Mouse (Mus musculus): ENCODE data around the gene Pde4b. TPM values are rescaled to one million over a fixed set of nuclear protein-coding genes. Genes with fewer than 3 reads are reported as not detected.

The Pde4b gene
- polyA plus RNA-seq, 1 experiment from 2014 or later = 9.9 TPM

GRCm38 (mm10) chr4:102104534-102105014 lies 17.2 kb downstream of the Pde4b start:
- ATAC-seq (ENCODE audit: low FRiP score, low read depth) = no peak
- Histone ChIP-seq H3K36me3 (no peaks in the 10 kb centered on the region), H3K27ac (replicated peaks) (no peak overlapping the region), H3K9ac (replicated peaks) (no peak overlapping the region), H3K4me1 (no peaks in the 10 kb centered on the region), H3K9me3 (no peaks in the 10 kb centered on the region), H3K27me3 (no peaks in the 10 kb centered on the region), H3K4me2 (replicated peaks) (no peak overlapping the region), H3K4me3 (no peak overlapping the region)
- WGBS = 86% methylated on average over 2 of the region's 2 CpGs

GRCm38 (mm10) chr4:102106771-102107170 lies 19.4 kb downstream of the Pde4b start:
- H3K27ac ChIP-seq (replicated peaks) = no peak overlapping the region
- H3K9me3 ChIP-seq = no peaks in the 10 kb centered on the region
- no peak overlapping the region for H3K4me2 ChIP-seq (replicated peaks)
- 86% methylated on average over 6 of the region's 6 CpGs for WGBS
- no peak overlapping the region for H3K9ac ChIP-seq (replicated peaks)
- no peak for ATAC-seq (ENCODE audit: low FRiP score, low read depth)
- no peak overlapping the region for H3K4me3 ChIP-seq
- no peaks in the 10 kb centered on the region for H3K36me3 ChIP-seq
- H3K4me1 ChIP-seq = no peaks in the 10 kb centered on the region
- no peaks in the 10 kb centered on the region for H3K27me3 ChIP-seq

GRCm38 (mm10) chr4:102119454-102119853 lies 32.1 kb downstream of the Pde4b start:
- H3K4me3 ChIP-seq = no peak overlapping the region
- H3K9ac ChIP-seq (replicated peaks) = no peak overlapping the region
- no peak overlapping the region for H3K27ac ChIP-seq (replicated peaks)
- WGBS = 89% methylated on average over 3 of the region's 3 CpGs
- ATAC-seq (ENCODE audit: low FRiP score, low read depth) = no peak
- no peaks in the 10 kb centered on the region for H3K27me3 ChIP-seq
- no peak overlapping the region for H3K4me2 ChIP-seq (replicated peaks)
- H3K9me3 ChIP-seq = no peaks in the 10 kb centered on the region
- no peaks in the 10 kb centered on the region for H3K4me1 ChIP-seq
- no peaks in the 10 kb centered on the region for H3K36me3 ChIP-seq

GRCm38 (mm10) chr4:102136366-102136849 lies 49.1 kb downstream of the Pde4b start:
- H3K4me2 ChIP-seq (replicated peaks) = no peak overlapping the region

GRCm38 (mm10) chr4:102138346-102138745 lies 51.0 kb downstream of the Pde4b start:
- Histone ChIP-seq H3K27me3 (no peaks in the 10 kb centered on the region), H3K4me3 (no peak overlapping the region), H3K4me2 (replicated peaks) (no peak overlapping the region), H3K9me3 (no peaks in the 10 kb centered on the region), H3K36me3 (no peaks in the 10 kb centered on the region), H3K9ac (replicated peaks) (no peak overlapping the region), H3K27ac (replicated peaks) (no peak overlapping the region), H3K4me1 (no peaks in the 10 kb centered on the region)
- WGBS = 73% methylated on average over 4 of the region's 4 CpGs
- ATAC-seq (ENCODE audit: low FRiP score, low read depth) = no peak

More at GRCm38 (mm10) chr4:102136366-102136849, 49.1 kb downstream of the Pde4b start:
- 84% methylated on average over 3 of the region's 3 CpGs for WGBS
- Histone ChIP-seq H3K4me3 (no peak overlapping the region), H3K9ac (replicated peaks) (no peak overlapping the region), H3K9me3 (no peaks in the 10 kb centered on the region), H3K36me3 (no peaks in the 10 kb centered on the region), H3K27me3 (no peaks in the 10 kb centered on the region), H3K4me1 (no peaks in the 10 kb centered on the region), H3K27ac (replicated peaks) (no peak overlapping the region)
- no peak for ATAC-seq (ENCODE audit: low FRiP score, low read depth)

- no peak overlapping the region for H3K4me2 ChIP-seq (replicated peaks)
- H3K9me3 ChIP-seq = no peaks in the 10 kb centered on the region
- WGBS = 93% methylated on average over 3 of the region's 3 CpGs
- H3K9ac ChIP-seq (replicated peaks) = no peak overlapping the region
- no peak for ATAC-seq (ENCODE audit: low FRiP score, low read depth)
- no peak overlapping the region for H3K4me3 ChIP-seq
- H3K36me3 ChIP-seq = no peaks in the 10 kb centered on the region
- no peaks in the 10 kb centered on the region for H3K4me1 ChIP-seq
- H3K27ac ChIP-seq (replicated peaks) = no peak overlapping the region
- H3K27me3 ChIP-seq = no peaks in the 10 kb centered on the region
Measured at GRCm38 (mm10) chr4:102141241-102141640, 53.9 kb downstream of the Pde4b start.

GRCm38 (mm10) chr4:102148766-102149165 lies 61.4 kb downstream of the Pde4b start:
- Histone ChIP-seq H3K36me3 (no peaks in the 10 kb centered on the region), H3K4me1 (no peaks in the 10 kb centered on the region), H3K27me3 (no peaks in the 10 kb centered on the region), H3K27ac (replicated peaks) (no peak overlapping the region), H3K9me3 (no peaks in the 10 kb centered on the region), H3K4me3 (no peak overlapping the region), H3K9ac (replicated peaks) (no peak overlapping the region), H3K4me2 (replicated peaks) (no peak overlapping the region)
- ATAC-seq (ENCODE audit: low FRiP score, low read depth) = no peak
- 77% methylated on average over 4 of the region's 4 CpGs for WGBS

GRCm38 (mm10) chr4:102159178-102159577 lies 71.8 kb downstream of the Pde4b start:
- no peak overlapping the region for H3K4me2 ChIP-seq (replicated peaks)
- no peak overlapping the region for H3K4me3 ChIP-seq
- no peaks in the 10 kb centered on the region for H3K9me3 ChIP-seq
- H3K27ac ChIP-seq (replicated peaks) = no peak overlapping the region
- H3K9ac ChIP-seq (replicated peaks) = no peak overlapping the region
- no peak for ATAC-seq (ENCODE audit: low FRiP score, low read depth)
- no peaks in the 10 kb centered on the region for H3K4me1 ChIP-seq
- H3K36me3 ChIP-seq = no peaks in the 10 kb centered on the region
- H3K27me3 ChIP-seq = no peaks in the 10 kb centered on the region

GRCm38 (mm10) chr4:102171636-102172035 lies 84.3 kb downstream of the Pde4b start:
- Histone ChIP-seq H3K27ac (replicated peaks) (no peak overlapping the region), H3K4me1 (no peaks in the 10 kb centered on the region), H3K9me3 (no peaks in the 10 kb centered on the region), H3K4me3 (no peak overlapping the region), H3K4me2 (replicated peaks) (no peak overlapping the region), H3K9ac (replicated peaks) (no peak overlapping the region), H3K36me3 (no peaks in the 10 kb centered on the region), H3K27me3 (no peaks in the 10 kb centered on the region)
- ATAC-seq (ENCODE audit: low FRiP score, low read depth) = no peak
- WGBS = 51% methylated on average over 3 of the region's 3 CpGs

GRCm38 (mm10) chr4:102172711-102173213 lies 85.4 kb downstream of the Pde4b start:
- Histone ChIP-seq H3K9me3 (no peaks in the 10 kb centered on the region), H3K4me3 (no peak overlapping the region), H3K36me3 (no peaks in the 10 kb centered on the region), H3K9ac (replicated peaks) (no peak overlapping the region), H3K4me1 (no peaks in the 10 kb centered on the region), H3K27ac (replicated peaks) (no peak overlapping the region), H3K27me3 (no peaks in the 10 kb centered on the region), H3K4me2 (replicated peaks) (no peak overlapping the region)
- ATAC-seq (ENCODE audit: low FRiP score, low read depth) = no peak
- WGBS = 62% methylated on average over 7 of the region's 7 CpGs

- Histone ChIP-seq H3K4me2 (replicated peaks) (no peak overlapping the region), H3K9me3 (no peaks in the 10 kb centered on the region), H3K4me1 (no peaks in the 10 kb centered on the region), H3K36me3 (no peaks in the 10 kb centered on the region), H3K27ac (replicated peaks) (no peak overlapping the region), H3K27me3 (no peaks in the 10 kb centered on the region), H3K4me3 (no peak overlapping the region), H3K9ac (replicated peaks) (no peak overlapping the region)
- WGBS = 80% methylated on average over 2 of the region's 2 CpGs
- ATAC-seq (ENCODE audit: low FRiP score, low read depth) = no peak
Measured at GRCm38 (mm10) chr4:102175985-102176384, 88.6 kb downstream of the Pde4b start.

- 83% methylated on average over 5 of the region's 5 CpGs for WGBS
- H3K4me1 ChIP-seq = no peaks in the 10 kb centered on the region
- no peaks in the 10 kb centered on the region for H3K9me3 ChIP-seq
- ATAC-seq (ENCODE audit: low FRiP score, low read depth) = no peak
- H3K27me3 ChIP-seq = no peaks in the 10 kb centered on the region
- no peak overlapping the region for H3K4me2 ChIP-seq (replicated peaks)
- H3K27ac ChIP-seq (replicated peaks) = no peak overlapping the region
- no peak overlapping the region for H3K9ac ChIP-seq (replicated peaks)
- H3K4me3 ChIP-seq = no peak overlapping the region
- no peaks in the 10 kb centered on the region for H3K36me3 ChIP-seq
Measured at GRCm38 (mm10) chr4:102177258-102177657, 89.9 kb downstream of the Pde4b start.

- peak; percentile 81 for ATAC-seq (ENCODE audit: low FRiP score, low read depth)
Measured at GRCm38 (mm10) chr4:102186888-102187287, 99.5 kb downstream of the Pde4b start.

More at GRCm38 (mm10) chr4:102186888-102187287, 99.5 kb downstream of the Pde4b start:
- peaks cover 5% of the 10 kb centered on the region for H3K4me1 ChIP-seq
- H3K4me2 ChIP-seq (replicated peaks) = no peak overlapping the region
- H3K27ac ChIP-seq (replicated peaks) = no peak overlapping the region
- H3K36me3 ChIP-seq = no peaks in the 10 kb centered on the region
- H3K9ac ChIP-seq (replicated peaks) = no peak overlapping the region
- H3K27me3 ChIP-seq = no peaks in the 10 kb centered on the region
- no peak overlapping the region for H3K4me3 ChIP-seq
- 67% methylated on average over 5 of the region's 5 CpGs for WGBS
- H3K9me3 ChIP-seq = no peaks in the 10 kb centered on the region
